In the genomic region with DNA sequence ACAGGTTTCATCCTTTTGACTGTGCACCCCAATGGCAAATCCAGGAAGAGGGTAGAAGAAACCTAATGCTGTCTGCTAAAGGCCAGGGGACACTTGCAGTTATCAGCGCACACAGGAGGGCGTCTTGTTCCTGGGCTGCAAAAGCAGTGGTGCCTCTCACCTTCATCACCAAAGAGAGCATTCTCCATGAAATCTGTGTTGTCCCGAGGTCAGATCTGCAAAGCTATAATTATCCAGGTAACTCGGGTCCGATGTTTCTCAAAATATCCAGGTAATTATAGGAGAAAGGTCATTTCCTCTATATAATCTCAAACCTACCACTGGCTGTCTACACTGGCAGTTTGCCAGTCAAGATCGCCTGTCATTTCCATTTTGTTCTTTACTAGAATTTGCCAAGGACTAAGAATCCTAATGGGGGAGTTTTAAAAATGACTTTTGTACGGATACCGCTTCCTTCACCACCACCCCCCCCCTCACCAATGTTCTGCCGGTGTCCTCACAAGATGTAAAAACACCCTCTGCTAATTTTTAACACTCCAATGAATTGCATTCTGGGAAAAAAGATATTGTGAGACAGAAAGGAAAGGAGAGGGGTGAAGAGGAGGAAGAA, we compare ENCODE assay signal across 8 mouse cellular contexts.
DNase-seq lines count a peak whose midpoint lies in the region; ATAC-seq lines count a peak whose summit lies in the region.

No protein-coding gene starts in this region.

- no peak for DNase-seq in heart, adult 18-20 months
- no peak for DNase-seq in hindbrain, embryonic 10.5 days (ENCODE audit: low spot score)
- DNase-seq in midbrain, embryonic 11.5 days (ENCODE audit: low spot score, missing footprints) = no peak
- no peak for DNase-seq in natural killer cell, adult 2 months (ENCODE audit: low spot score in 2 of 2)
- no peak for DNase-seq in gastrocnemius, postnatal 25 days
- no peak for DNase-seq in frontal cortex, postnatal 10 days (ENCODE audit: low spot score in 2 of 2)

- H3K27me3 ChIP-seq in heart, embryonic 14.5 days (ENCODE audit: control insufficient read depth, insufficient read depth, low read length) = no peaks in the 10 kb centered on the region
- H3K27me3 ChIP-seq in hindbrain, embryonic 10.5 days (ENCODE audit: insufficient read depth, poor library complexity, severe bottlenecking) = peaks cover 25% of the 10 kb centered on the region
- H3K27me3 ChIP-seq in midbrain, embryonic 11.5 days (ENCODE audit: control insufficient read depth, insufficient read depth, low read length) = no peaks in the 10 kb centered on the region

- H3K4me2 ChIP-seq in heart, embryonic 14.5 days (ENCODE audit: low read length) = peak overlapping the region; percentile 93
- peak overlapping the region; percentile 55 for H3K4me2 ChIP-seq in midbrain, embryonic 11.5 days

- H3K9me3 ChIP-seq in heart, embryonic 14.5 days (ENCODE audit: control insufficient read depth, low read length) = no peaks in the 10 kb centered on the region
- no peaks in the 10 kb centered on the region for H3K9me3 ChIP-seq in hindbrain, embryonic 10.5 days
- no peaks in the 10 kb centered on the region for H3K9me3 ChIP-seq in midbrain, embryonic 11.5 days (ENCODE audit: control insufficient read depth, low read length)

- H3K9ac ChIP-seq in heart, embryonic 14.5 days (ENCODE audit: low read length) = no peak overlapping the region
- H3K9ac ChIP-seq in midbrain, embryonic 11.5 days (ENCODE audit: low read length) = peak overlapping the region; percentile 59

- no peak for ATAC-seq in heart, embryonic 14.5 days (ENCODE audit: insufficient number of reproducible peaks, insufficient read depth, low FRiP score, low read depth)
- no peak for ATAC-seq in midbrain, embryonic 11.5 days (ENCODE audit: low FRiP score)

- WGBS in heart, embryonic 14.5 days = 37% methylated on average over 9 of the region's 9 CpGs
- 60% methylated on average over 9 of the region's 9 CpGs for WGBS in hindbrain, embryonic 10.5 days
- 54% methylated on average over 9 of the region's 9 CpGs for WGBS in midbrain, embryonic 11.5 days

- H3K36me3 ChIP-seq in heart, embryonic 14.5 days (ENCODE audit: control insufficient read depth, insufficient read depth, low read length) = no peaks in the 10 kb centered on the region
- H3K36me3 ChIP-seq in hindbrain, embryonic 10.5 days = no peaks in the 10 kb centered on the region
- no peaks in the 10 kb centered on the region for H3K36me3 ChIP-seq in midbrain, embryonic 11.5 days (ENCODE audit: control insufficient read depth, insufficient read depth, low read length)

- peak overlapping the region; percentile 46 to 52; a peak in 3 of 4 replicates for H3K4me3 ChIP-seq in heart, embryonic 14.5 days (ENCODE audit: control insufficient read depth in 1 of 2, insufficient read depth in 1 of 2, low read depth in 1 of 2, low read length in 2 of 2)
- peak overlapping the region; percentile 57 for H3K4me3 ChIP-seq in brown adipose tissue, adult 24 weeks (ENCODE audit: insufficient read depth, low read depth, low read length)
- peak overlapping the region; percentile 48 for H3K4me3 ChIP-seq in hindbrain, embryonic 10.5 days
- H3K4me3 ChIP-seq in midbrain, embryonic 11.5 days (ENCODE audit: low read depth, low read length) = peak overlapping the region; percentile 28

- H3K4me1 ChIP-seq in heart, embryonic 14.5 days (ENCODE audit: control insufficient read depth in 2 of 2, insufficient read depth in 2 of 2, low read length in 2 of 2) = peaks cover 9 to 18% of the 10 kb centered on the region in 2 experiments; a peak in 3 of 4 replicates
- H3K4me1 ChIP-seq in brown adipose tissue, adult 24 weeks (ENCODE audit: control insufficient read depth, insufficient read depth, insufficient read length, low read length) = peaks cover 6% of the 10 kb centered on the region; the same call in 1 of the 2 replicates
- H3K4me1 ChIP-seq in hindbrain, embryonic 10.5 days (replicated peaks) = peaks cover 64% of the 10 kb centered on the region
- peaks cover 30% of the 10 kb centered on the region for H3K4me1 ChIP-seq in midbrain, embryonic 11.5 days (ENCODE audit: control insufficient read depth, insufficient read depth, low read length)

- no peak overlapping the region for H3K27ac ChIP-seq in heart, embryonic 14.5 days (replicated peaks in 1 of 2; ENCODE audit: control insufficient read depth in 1 of 2, insufficient read depth in 1 of 2, low read depth in 2 of 2, low read length in 2 of 2)
- H3K27ac ChIP-seq in brown adipose tissue, adult 24 weeks (replicated peaks; ENCODE audit: low read depth, low read length) = no peak overlapping the region
- H3K27ac ChIP-seq in hindbrain, embryonic 10.5 days = peak overlapping the region; percentile 87
- H3K27ac ChIP-seq in midbrain, embryonic 11.5 days (ENCODE audit: low read depth, low read length) = peak overlapping the region; percentile 86

Comparison
In these comparisons a context has a peak if more than half of its experiments do, and no peak if none do; other contexts are left out.
1. H3K27ac ChIP-seq: peak in hindbrain, embryonic 10.5 days (single experiment) and midbrain, embryonic 11.5 days (single experiment); none in heart, embryonic 14.5 days (0 of 2) and brown adipose tissue, adult 24 weeks (single experiment).
2. Peak in every context shown above with its lines, with median percentiles within 50 percentile points of each other: H3K4me3 ChIP-seq.